Mouse (Mus musculus): Measurements from ENCODE around the gene Oprm1. TPM values are rescaled to one million over a fixed set of nuclear protein-coding genes. Genes with fewer than 3 reads are reported as not detected.

Oprm1 gene
- total RNA-seq, 2 experiments from 2014 or later: 8.4 to 8.8 TPM

DNA sequence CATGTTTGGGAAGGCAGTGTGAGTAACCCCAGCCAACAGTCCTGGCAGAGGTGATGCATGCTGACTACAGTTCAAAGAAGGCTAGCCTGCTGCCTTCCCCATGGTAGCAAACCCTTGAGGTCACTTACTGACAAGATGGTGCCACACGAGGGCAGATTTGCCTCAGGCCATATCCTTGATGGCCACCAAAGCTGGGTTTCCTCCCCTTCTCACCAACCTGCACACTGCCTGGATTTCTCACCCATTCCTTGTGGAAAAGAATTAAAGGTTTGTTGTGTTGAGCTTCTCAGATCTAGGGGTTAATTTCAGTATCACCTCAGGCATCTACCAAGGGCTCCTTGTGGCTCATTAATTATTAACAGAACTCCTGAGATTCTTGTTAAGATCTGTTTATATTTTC, 256.9 kb downstream of the Oprm1 start:
- intact Hi-C loops (cut with DNase I): no loop called here
- no peak for DNase-seq (ENCODE audit: extremely low spot score in 1 of 2, low spot score in 2 of 2)

DNA sequence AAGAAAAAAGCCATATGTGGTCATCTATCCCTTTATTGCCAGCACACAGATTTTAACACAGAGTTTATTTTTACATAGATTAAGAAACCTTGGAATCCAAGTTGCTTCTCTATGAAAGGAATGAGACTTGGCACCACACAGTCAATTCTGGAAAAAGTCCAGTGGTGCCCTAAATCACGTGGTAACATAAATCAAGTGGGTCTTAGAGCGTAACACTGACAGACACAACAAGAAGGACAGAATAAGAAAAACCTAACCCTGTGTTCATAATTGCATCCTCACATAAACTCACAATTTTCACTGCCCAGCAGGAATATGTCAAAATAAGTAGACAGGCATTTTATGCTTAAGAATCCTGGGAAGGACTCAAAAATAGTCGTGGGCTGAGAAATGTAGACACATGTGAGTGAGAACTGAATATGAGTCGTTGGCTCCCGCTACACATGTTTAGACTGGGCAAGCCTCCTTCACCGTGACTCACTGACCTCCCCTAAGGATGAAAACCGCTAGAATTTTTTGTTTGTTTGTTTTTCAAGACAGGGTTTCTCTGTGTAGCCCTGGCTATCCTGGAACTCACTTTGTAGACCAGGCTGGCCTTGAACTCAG, 261.6 kb downstream of the Oprm1 start:
- no peak for DNase-seq (ENCODE audit: extremely low spot score in 1 of 2, low spot score in 2 of 2)
- intact Hi-C loops (cut with DNase I): no loop called here

DNA sequence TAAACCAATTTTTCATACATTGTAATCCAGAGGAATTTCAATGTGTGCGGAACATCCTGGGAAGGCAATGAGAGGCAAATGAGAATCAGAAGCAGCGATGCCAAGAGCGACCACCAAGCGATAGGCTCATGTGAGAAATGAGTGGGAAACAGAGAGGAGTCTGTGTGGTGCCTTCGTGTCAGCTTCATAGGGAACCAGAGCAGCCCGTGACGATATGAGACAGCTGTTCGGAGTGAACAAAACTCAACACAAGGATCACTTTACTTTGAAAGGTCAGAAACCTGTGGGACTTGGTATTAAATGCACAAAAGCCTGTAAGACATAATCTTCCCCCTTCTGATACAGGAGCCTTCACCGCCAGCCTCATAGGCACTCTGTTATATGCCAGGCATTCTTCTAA, 262.2 kb downstream of the Oprm1 start:
- DNase-seq (ENCODE audit: extremely low spot score in 1 of 2, low spot score in 2 of 2): no peak
- intact Hi-C loops (cut with DNase I): no loop called here

DNA sequence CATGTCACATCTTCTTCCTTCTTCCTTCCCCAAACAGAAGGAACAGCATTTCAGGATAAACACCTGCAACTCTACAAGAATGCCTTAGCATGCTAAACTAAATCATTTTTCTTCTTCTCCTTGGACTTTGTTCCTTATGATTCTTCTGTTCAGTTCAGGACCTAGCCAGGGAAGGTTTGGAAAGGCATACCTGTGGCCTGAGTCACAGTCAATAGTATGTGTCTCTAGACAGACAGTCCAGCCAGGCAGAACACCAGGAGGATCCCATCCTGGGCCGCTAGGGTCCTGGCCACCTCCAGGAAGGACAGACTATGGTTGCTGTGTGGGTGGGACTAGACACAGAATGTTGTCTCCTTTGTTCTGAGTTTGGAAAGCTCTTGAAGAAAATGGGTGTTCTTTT, 266.7 kb downstream of the Oprm1 start:
- intact Hi-C loops (cut with DNase I): no loop called here
- no peak for DNase-seq (ENCODE audit: extremely low spot score in 1 of 2, low spot score in 2 of 2)

DNA sequence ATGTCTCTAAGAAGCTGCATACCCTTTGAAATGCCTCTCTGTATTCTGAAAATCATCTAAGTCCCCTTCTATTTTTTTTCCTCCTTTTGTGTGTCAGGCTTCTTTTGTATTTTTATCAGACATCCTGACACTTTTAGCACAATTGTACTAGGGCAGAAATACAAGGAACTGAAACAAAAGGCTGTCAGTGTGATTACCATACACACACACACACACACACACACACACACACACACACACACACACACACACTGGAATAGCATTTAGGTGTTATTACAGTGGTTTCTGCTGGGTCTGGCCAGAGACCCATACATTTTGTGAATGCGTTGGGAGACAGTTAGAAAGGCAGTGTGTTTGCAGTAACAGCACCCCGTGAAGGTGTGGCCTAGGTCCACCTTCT, 275.2 kb downstream of the Oprm1 start:
- DNase-seq (ENCODE audit: extremely low spot score in 1 of 2, low spot score in 2 of 2): no peak
- intact Hi-C loops (cut with DNase I): no loop called here

DNA sequence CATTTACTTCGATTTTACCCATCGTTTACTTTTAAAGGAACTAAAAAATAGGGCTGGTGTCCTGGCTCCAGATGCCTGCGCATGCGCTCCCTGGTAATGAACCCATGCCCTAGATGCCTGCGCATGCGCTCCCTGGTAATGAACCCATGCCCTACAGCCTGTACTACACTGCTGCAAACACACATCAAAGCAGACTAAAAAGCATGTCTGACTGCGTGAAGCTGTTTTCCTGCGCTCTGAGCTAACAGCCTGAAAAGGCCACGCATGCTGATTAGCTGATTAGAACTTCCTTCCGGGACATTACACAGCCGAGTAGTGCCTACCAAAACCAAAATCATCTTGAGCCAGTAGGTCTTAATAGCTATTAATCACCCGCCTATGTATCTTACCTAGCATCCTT, 277.2 kb downstream of the Oprm1 start:
- no peak for DNase-seq (ENCODE audit: extremely low spot score in 1 of 2, low spot score in 2 of 2)

DNA sequence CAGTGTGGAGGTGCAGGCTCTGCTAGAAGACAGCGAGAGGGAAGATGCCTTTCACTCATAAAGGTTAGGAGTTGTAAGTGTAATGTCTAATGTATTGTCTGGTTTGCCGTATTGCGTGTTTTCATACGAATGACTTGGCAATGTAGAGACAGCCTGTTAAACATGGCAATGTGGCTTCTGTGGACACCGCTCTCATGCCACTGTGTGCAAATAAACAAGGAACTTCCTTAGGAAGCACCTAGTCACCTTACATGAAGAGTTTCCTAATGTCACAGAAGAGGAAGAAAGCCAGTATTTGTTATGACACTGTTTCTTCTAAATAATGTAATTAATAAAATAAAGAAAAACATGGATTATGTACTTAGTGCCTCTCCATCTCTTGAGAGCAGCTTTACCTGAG, 278.9 kb downstream of the Oprm1 start:
- intact Hi-C loops (cut with DNase I): no loop called here
- DNase-seq (ENCODE audit: extremely low spot score in 1 of 2, low spot score in 2 of 2): no peak

More for the DNA sequence above, 277.2 kb downstream of the Oprm1 start:
- intact Hi-C loops (cut with DNase I): no loop called here

DNA sequence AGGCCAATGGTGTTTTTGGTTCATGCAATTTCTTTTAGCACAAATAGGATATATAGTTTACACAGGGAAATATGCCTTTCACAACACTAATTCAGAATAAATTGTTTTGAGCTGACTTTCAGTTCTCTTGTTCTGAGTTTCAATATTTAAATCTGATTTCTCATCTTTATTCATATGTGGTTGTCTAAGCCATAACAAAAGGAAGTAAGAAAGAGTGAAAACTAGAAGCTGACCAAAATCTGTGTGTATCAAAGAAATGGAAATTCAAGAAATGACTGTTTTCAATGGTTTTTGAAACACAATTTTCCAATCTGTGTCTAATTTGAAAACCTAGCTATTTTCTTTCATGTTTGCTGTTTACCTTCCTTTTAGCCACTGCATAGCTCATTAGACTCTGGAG, 282.7 kb downstream of the Oprm1 start:
- no peak for DNase-seq (ENCODE audit: extremely low spot score in 1 of 2, low spot score in 2 of 2)
- intact Hi-C loops (cut with DNase I): no loop called here

DNA sequence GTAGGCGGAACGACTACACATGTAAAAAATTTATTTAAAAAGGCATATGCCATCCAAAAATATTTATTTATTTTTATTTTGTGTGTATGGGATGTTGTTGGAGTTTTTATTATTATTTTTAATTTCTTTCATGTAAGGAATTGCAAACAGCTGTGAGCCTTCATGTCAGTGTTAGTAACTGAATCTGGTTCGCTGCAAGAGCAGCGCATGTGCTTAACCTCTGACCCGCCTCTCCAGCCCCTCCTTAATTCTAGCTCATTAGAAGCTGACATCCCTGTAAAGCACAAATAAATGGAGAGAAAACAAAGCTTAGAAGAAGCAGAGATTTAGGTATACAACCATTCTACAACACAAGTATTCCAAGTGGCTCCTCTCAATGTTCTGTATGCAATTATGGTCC, 285.6 kb downstream of the Oprm1 start:
- DNase-seq (ENCODE audit: extremely low spot score in 1 of 2, low spot score in 2 of 2): no peak
- intact Hi-C loops (cut with DNase I): no loop called here

DNA sequence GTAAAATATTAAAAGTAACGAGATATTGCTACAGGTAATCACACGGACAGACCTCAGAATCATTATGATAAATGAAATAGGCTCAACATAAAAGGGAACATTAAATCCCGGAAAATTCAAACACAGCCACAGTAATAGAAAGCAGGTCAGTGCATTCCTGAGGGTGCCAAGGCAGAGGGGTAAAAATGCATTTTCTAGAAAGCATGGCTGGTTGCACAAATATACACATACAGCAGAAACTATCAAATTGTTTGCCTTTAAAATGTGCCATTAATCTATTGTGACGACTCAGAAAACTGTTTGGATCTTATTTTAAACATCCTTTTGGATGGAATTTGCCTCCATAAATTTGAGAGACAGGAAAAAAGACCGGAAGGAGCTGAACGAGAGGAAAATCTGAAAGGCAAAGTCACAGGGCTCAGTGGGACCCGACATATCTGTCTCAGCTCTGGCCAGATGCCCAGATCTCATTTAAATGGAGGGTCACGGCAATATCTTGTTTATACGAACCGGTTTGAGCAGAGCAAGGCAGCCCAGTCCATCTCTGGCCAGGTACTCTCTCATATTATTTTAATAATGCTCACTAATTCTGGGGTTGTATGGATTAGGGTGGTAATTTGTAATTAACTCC, 289.1 kb downstream of the Oprm1 start:
- intact Hi-C loops (cut with DNase I): no loop called here

DNA sequence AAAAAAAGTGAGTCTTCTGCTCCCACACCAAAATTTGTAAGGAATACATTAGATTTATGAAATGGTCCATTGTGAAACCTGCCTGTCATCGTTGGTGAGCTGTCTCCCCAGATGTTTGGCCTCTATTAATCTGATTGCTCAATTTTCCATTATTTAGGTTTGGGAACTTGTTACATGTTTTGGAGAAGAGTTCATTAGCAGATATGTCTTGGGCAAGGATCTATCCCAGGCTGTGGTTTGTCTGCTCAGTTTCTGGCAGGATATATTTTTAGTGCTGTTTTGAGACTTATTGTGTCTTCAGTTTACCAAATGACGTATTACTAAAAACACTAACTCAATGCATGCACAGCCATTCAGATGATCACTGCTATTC, 289.6 kb downstream of the Oprm1 start:
- DNase-seq (ENCODE audit: extremely low spot score in 1 of 2, low spot score in 2 of 2): no peak
- intact Hi-C loops (cut with DNase I): no loop called here

More for the DNA sequence above, 289.1 kb downstream of the Oprm1 start:
- DNase-seq (ENCODE audit: extremely low spot score in 1 of 2, low spot score in 2 of 2): no peak

DNA sequence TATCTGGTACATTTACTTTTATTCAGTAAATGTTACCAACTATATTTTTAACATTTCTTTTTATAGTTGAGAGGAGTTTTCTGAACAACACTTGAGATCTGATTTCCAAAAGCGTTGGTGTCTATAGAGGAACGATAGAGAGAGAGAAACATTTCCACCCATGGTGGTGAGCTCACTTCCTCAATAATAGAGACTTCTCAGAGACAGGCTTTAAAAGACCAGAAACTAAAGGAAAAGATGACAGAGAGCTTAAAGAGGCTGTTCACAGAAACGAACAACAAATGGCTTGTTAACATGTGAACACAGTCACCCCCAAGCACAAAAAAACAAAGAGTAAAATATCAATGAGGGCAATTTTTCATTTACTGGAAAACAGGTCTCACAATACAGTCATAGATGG, 291.6 kb downstream of the Oprm1 start:
- no peak for DNase-seq (ENCODE audit: extremely low spot score in 1 of 2, low spot score in 2 of 2)
- intact Hi-C loops (cut with DNase I): no loop called here

DNA sequence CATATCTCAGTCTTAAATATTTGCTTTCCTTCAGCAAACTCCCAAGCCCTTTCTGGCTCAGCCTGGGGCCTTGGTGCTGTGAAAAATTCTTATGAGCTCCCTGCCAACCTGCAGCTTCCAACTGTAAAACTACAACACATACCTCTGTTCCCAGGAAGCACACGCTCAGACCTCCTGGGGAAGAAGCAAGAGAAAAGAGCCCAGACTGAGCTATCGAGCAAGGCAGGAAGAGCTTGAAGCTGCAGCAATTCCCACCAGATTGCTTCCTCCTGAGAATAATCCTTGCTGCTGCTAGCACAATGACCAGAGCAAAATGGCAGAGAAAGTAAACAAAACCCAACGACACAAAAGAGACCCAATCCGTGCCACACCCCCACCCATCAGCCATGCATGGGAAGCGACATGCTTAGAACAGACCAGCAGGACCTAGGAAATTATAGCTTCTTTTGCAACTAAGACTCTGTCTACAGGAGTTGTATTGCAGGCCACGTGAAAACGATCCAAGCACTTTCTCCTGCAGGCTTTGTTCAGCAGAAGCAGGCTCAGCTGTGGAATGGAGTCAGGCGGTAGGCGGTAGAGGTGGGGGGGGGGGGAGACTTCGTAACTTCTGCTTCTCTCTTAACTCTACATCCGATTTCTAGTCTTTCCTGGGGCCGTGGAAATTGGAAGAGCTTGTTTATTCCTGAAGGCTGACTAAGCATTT, 294.2 kb downstream of the Oprm1 start, which contains the start of gene Ipcef1:
TSS of gene Ipcef1 (minus strand) at position 164 of the 703 bp plus-strand sequence.
- intact Hi-C loops (cut with DNase I): no loop called here

DNA sequence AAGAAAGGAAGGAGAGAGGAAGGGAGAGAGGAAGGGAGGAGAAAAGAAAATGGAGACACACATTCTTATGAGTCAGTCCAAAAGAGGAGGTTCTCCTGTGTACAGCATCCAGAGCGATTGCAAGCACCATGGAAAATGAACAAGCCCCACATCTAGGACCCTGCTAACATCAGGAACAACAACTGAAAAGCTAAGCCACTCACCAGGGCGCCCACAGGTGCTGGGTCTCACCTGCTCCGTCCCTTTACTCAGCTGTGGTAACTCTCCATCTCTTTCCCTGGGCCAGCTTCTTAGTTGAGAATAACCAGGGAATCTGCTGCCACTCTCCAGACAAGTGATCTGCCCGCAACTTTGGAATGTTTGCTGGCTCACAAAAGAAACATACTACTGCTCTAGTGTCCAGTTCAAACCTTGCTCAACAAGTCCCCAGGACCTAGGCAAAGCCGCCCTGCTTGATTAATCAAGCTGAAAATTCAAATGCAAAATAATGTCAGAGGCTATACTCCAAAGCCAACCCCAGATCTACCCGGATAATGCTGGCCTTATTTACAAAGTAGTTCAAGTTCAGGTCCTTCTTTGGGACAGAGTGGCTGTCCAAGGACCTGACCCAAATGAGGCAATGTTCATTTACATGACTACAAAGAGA, 296.4 kb downstream of the Oprm1 start:
- no peak for DNase-seq (ENCODE audit: extremely low spot score in 1 of 2, low spot score in 2 of 2)
- intact Hi-C loops (cut with DNase I): no loop called here

More for the DNA sequence above, 294.2 kb downstream of the Oprm1 start, which contains the start of gene Ipcef1:
- no peak for DNase-seq (ENCODE audit: extremely low spot score in 1 of 2, low spot score in 2 of 2)

DNA sequence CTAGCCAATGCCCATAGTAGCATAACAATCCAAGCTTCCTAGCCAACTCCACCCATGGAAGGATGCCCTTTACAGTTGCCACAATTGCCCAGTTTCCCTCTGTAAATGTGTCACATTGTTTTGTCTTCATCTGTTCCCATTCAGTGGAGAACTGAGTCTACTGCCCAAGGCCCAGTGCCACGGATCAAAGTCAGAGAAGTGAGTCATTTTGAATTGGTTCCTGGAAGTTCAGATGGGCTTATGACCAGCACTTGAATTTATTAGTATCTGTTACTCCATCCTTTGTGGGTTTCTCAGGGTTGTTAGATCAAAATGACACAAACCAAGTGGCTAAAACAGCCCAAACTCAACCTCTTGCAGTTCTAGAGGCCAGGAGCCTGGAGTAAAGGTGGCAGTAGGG, 299.2 kb downstream of the Oprm1 start:
- DNase-seq (ENCODE audit: extremely low spot score in 1 of 2, low spot score in 2 of 2): no peak
- intact Hi-C loops (cut with DNase I): no loop called here

DNA sequence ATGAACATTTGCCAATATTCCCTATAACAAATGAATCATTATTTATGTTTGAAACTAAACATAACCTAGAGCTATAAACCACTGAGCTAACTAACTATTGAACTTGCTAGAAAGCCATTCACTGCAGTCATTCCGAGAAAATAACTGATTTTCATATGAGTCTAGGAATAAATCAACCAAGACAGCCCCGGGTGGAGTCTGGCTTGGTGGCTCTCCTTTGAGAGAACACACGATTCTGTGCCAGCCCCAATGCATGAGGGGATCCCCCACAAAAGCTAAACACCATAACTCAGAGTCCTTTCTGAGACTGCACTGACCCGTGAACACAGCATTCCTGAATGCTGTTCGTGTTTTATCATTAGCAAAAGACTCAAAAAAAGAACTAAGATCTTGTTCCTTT, 302.0 kb downstream of the Oprm1 start:
- DNase-seq (ENCODE audit: extremely low spot score in 1 of 2, low spot score in 2 of 2): no peak
- intact Hi-C loops (cut with DNase I): no loop called here

DNA sequence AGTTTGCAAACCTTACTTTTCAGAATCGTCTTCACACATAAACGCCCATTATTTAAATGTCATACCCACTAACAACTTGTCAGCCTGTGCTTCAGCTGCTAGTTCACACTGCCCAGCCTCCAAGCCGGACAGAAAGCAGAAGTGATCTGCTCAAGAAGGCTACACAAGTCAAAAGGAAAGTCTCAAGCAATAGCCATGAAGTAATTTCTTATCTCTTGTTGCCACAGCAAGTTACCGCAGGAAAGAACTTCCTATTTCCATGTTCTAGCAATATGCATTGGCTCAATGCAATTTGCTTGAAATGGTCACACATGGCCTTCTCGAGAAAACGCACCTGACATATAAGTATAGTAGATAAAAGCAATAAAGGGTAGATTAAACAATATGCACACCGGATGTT, 304.7 kb downstream of the Oprm1 start:
- no peak for DNase-seq (ENCODE audit: extremely low spot score in 1 of 2, low spot score in 2 of 2)
- intact Hi-C loops (cut with DNase I): no loop called here

DNA sequence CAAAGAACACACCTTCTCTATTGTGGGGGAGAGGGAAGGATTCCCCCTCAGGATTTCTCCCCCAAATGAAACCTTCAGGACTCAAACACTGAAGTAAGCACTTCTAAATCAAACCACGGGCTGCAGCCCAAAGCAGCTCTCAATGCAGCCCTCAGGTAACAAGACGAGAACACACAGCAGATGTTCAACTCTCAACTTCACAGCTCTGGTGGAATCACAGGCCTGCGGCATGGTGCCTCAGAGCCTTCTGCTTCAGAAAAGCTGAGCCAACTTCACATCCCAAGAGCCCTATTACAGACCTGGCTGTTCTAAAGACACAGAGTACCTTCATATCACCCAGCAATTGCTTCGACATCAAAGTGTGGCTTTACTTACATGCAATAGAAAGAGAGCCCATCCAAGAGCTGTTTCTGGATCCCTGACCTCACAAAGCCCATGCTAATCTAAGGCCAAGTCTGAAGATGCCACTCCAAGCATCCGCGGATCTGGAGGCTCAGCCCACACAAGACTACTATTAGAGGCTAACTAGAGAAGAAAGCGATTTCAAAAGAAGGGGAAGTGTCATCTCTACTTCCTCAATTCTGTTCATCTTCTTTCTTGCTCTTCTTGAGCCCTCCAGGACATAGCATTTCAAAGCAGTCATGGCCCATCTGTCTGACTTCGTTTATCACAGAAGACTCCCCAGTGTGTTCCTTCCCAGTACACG, 305.6 kb downstream of the Oprm1 start:
- intact Hi-C loops (cut with DNase I): no loop called here
- DNase-seq (ENCODE audit: extremely low spot score in 1 of 2, low spot score in 2 of 2): no peak

DNA sequence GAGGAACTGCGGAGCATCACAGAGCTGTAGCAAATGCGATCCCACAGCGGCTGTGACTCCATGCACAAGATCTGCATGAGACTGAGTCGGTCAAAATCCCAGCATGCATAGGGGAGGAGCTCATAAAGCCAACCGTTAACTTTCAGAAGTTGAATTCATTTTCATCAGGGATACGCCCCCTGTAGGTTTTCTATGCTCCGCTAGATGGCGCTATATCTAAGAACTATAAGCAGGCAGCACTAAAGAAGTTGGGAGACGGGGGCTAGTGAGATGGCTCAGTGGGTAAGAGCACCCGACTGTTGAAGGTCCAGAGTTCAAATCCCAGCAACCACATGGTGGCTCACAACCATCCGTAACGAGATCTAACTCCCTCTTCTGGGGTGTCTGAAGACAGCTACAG, 310.3 kb downstream of the Oprm1 start:
- intact Hi-C loops (cut with DNase I): no loop called here
- no peak for DNase-seq (ENCODE audit: extremely low spot score in 1 of 2, low spot score in 2 of 2)

All from left cerebral cortex, postnatal 10 days (tissue).